Mouse (Mus musculus) hindbrain, embryonic 12.5 days (tissue): ENCODE data around the gene Ddx39. TPM values are rescaled to one million over a fixed set of nuclear protein-coding genes. Genes with fewer than 3 reads are reported as not detected.

Experiments
- ATAC-seq: fragments of 200-750 bp; cut with Nextera tagmentation; 2 replicates; pipeline ENCODE4 v1.8.0; 2017; ENCODE audit warnings: moderate TSS enrichment; ENCODE audit not compliant: low FRiP score
- H3K27ac ChIP-seq: fragments of 300-500 bp; sonication (generic); 2 replicates; pipeline ENCODE4 v1.5.1; 2016; ENCODE audit warnings: mild to moderate bottlenecking
- H3K27me3 ChIP-seq: fragments of 300-500 bp; sonication (generic); 2 replicates; pipeline ENCODE4 v1.6.1; 2016; ENCODE audit warnings: mild to moderate bottlenecking
- H3K36me3 ChIP-seq: fragments of 300-500 bp; sonication (generic); 2 replicates; pipeline ENCODE4 v1.6.1; 2016; ENCODE audit warnings: mild to moderate bottlenecking
- H3K4me1 ChIP-seq: fragments of 300-500 bp; sonication (generic); 2 replicates; pipeline ENCODE4 v1.6.1; 2016
- H3K4me2 ChIP-seq: fragments of 300-500 bp; sonication (generic); replicated peaks from 2 replicates; pipeline ENCODE4 v1.6.1; 2016; ENCODE audit warnings: mild to moderate bottlenecking
- H3K4me3 ChIP-seq: fragments of 300-500 bp; sonication (generic); 2 replicates; pipeline ENCODE4 v1.5.1; 2016; ENCODE audit warnings: mild to moderate bottlenecking
- H3K9ac ChIP-seq: fragments of 300-500 bp; sonication (generic); 2 replicates; pipeline ENCODE4 v1.6.1; 2016; ENCODE audit warnings: mild to moderate bottlenecking, moderate library complexity
- H3K9me3 ChIP-seq: fragments of 300-500 bp; sonication (generic); replicated peaks from 2 replicates; pipeline ENCODE4 v1.6.1; 2016; ENCODE audit warnings: mild to moderate bottlenecking
- WGBS: fragments of 180-500 bp; shearing (Covaris S2); methylation state at CpG from one replicate; pipeline ENCODE4 v1.1.7; 2016; 5-methylcytosine and 5-hydroxymethylcytosine counted together
- polyA plus RNA-seq: library from polyadenylated mRNA; unstranded; fragments of >200 nt; fragmentation: Nextera tagmentation; extraction: Ambion mirVana; gene quantifications from 2 replicates; pipeline ENCODE4 v1.2.1, GENCODE M21; 2016

Gene Ddx39
- polyA plus RNA-seq, 1 experiment from 2014 or later = 135 TPM

- 77% methylated on average over 2 of the region's 2 CpGs for WGBS
- Histone ChIP-seq H3K9ac (no peak overlapping the region), H3K9me3 (no peaks in the 10 kb centered on the region), H3K27me3 (peaks cover 4% of the 10 kb centered on the region; the same call in 1 of the 2 replicates), H3K27ac (no peak overlapping the region), H3K36me3 (no peaks in the 10 kb centered on the region), H3K4me3 (no peak overlapping the region), H3K4me1 (no peaks in the 10 kb centered on the region), H3K4me2 (no peak overlapping the region)
- no peak for ATAC-seq
These were observed 44.3 kb downstream of the Ddx39 start for GRCm38 (mm10) chr8:83759231-83759759.

- 97% methylated on average over 8 of the region's 8 CpGs for WGBS
- no peak for ATAC-seq
- Histone ChIP-seq H3K4me3 (no peak overlapping the region), H3K27me3 (peaks cover 4% of the 10 kb centered on the region; the same call in 1 of the 2 replicates), H3K9ac (no peak overlapping the region), H3K9me3 (no peaks in the 10 kb centered on the region), H3K4me2 (no peak overlapping the region), H3K27ac (no peak overlapping the region), H3K4me1 (no peaks in the 10 kb centered on the region), H3K36me3 (no peaks in the 10 kb centered on the region)
These were observed 49.1 kb downstream of the Ddx39 start for GRCm38 (mm10) chr8:83764116-83764515.

GRCm38 (mm10) chr8:83764717-83765116 is 49.7 kb downstream of the Ddx39 start:
- 80% methylated on average over 2 of the region's 2 CpGs for WGBS
- Histone ChIP-seq H3K36me3 (no peaks in the 10 kb centered on the region), H3K4me1 (no peaks in the 10 kb centered on the region), H3K9ac (no peak overlapping the region), H3K9me3 (no peaks in the 10 kb centered on the region), H3K4me3 (no peak overlapping the region), H3K4me2 (no peak overlapping the region), H3K27me3 (peaks cover 4% of the 10 kb centered on the region; the same call in 1 of the 2 replicates), H3K27ac (no peak overlapping the region)
- no peak for ATAC-seq

- Histone ChIP-seq H3K27me3 (peaks cover 4% of the 10 kb centered on the region; the same call in 1 of the 2 replicates), H3K27ac (no peak overlapping the region), H3K4me1 (no peaks in the 10 kb centered on the region), H3K36me3 (no peaks in the 10 kb centered on the region), H3K9ac (no peak overlapping the region), H3K4me3 (no peak overlapping the region), H3K4me2 (no peak overlapping the region), H3K9me3 (no peaks in the 10 kb centered on the region)
- no peak for ATAC-seq
These were observed 50.7 kb downstream of the Ddx39 start for GRCm38 (mm10) chr8:83765663-83766062.

- Histone ChIP-seq H3K4me3 (no peak overlapping the region), H3K4me2 (no peak overlapping the region), H3K9me3 (no peaks in the 10 kb centered on the region), H3K4me1 (0 out of 2 replicates have a peak, but pooled peaks cover 1% of the 10 kb centered on the region), H3K9ac (no peak overlapping the region), H3K36me3 (no peaks in the 10 kb centered on the region), H3K27ac (no peak overlapping the region), H3K27me3 (no peaks in the 10 kb centered on the region; the same call in 1 of the 2 replicates)
- 87% methylated on average over 4 of the region's 4 CpGs for WGBS
- no peak for ATAC-seq
These were observed 52.5 kb downstream of the Ddx39 start for GRCm38 (mm10) chr8:83767442-83767841.

- Histone ChIP-seq H3K4me2 (no peak overlapping the region), H3K27me3 (peaks cover 7% of the 10 kb centered on the region; the same call in 1 of the 2 replicates), H3K4me3 (no peak overlapping the region), H3K9me3 (no peaks in the 10 kb centered on the region), H3K36me3 (no peaks in the 10 kb centered on the region), H3K27ac (no peak overlapping the region), H3K9ac (no peak overlapping the region), H3K4me1 (peaks cover 6% of the 10 kb centered on the region)
- WGBS = 63% methylated on average over 5 of the region's 5 CpGs
- no peak for ATAC-seq
These were observed 53.5 kb downstream of the Ddx39 start for GRCm38 (mm10) chr8:83768526-83768925.

GRCm38 (mm10) chr8:83769720-83770119 is 54.7 kb downstream of the Ddx39 start:
- no peak overlapping the region for H3K4me2 ChIP-seq
- H3K27me3 ChIP-seq = peaks cover 7% of the 10 kb centered on the region; the same call in 1 of the 2 replicates
- H3K27ac ChIP-seq = no peak overlapping the region
- no peak for ATAC-seq
- H3K4me3 ChIP-seq = no peak overlapping the region
- H3K36me3 ChIP-seq = no peaks in the 10 kb centered on the region
- no peaks in the 10 kb centered on the region for H3K9me3 ChIP-seq
- H3K4me1 ChIP-seq = peaks cover 6% of the 10 kb centered on the region
- 71% methylated on average over 7 of the region's 7 CpGs for WGBS
- H3K9ac ChIP-seq = no peak overlapping the region

GRCm38 (mm10) chr8:83770669-83771068 is 55.7 kb downstream of the Ddx39 start:
- Histone ChIP-seq H3K9me3 (no peaks in the 10 kb centered on the region), H3K9ac (no peak overlapping the region), H3K27ac (no peak overlapping the region), H3K27me3 (peaks cover 15% of the 10 kb centered on the region), H3K4me3 (no peak overlapping the region), H3K36me3 (no peaks in the 10 kb centered on the region), H3K4me2 (no peak overlapping the region), H3K4me1 (peaks cover 6% of the 10 kb centered on the region)
- no peak for ATAC-seq
- WGBS = 89% methylated on average over 2 of the region's 2 CpGs

- Histone ChIP-seq H3K4me2 (no peak overlapping the region), H3K27ac (no peak overlapping the region), H3K9ac (no peak overlapping the region), H3K36me3 (no peaks in the 10 kb centered on the region), H3K9me3 (no peaks in the 10 kb centered on the region), H3K27me3 (peaks cover 15% of the 10 kb centered on the region), H3K4me1 (peaks cover 6% of the 10 kb centered on the region), H3K4me3 (no peak overlapping the region)
- WGBS = 59% methylated on average over 4 of the region's 4 CpGs
- ATAC-seq = no peak
These were observed 56.8 kb downstream of the Ddx39 start for GRCm38 (mm10) chr8:83771791-83772190.

GRCm38 (mm10) chr8:83772701-83773451 is 57.9 kb downstream of the Ddx39 start:
- peak overlapping the region; percentile 32; the same call in 1 of the 2 replicates for H3K9ac ChIP-seq
- H3K4me2 ChIP-seq = peak overlapping the region; percentile 70
- no peak overlapping the region for H3K27ac ChIP-seq
- no peaks in the 10 kb centered on the region for H3K36me3 ChIP-seq
- H3K4me1 ChIP-seq = peaks cover 6% of the 10 kb centered on the region
- peak; percentile 68 for ATAC-seq
- H3K4me3 ChIP-seq = peak overlapping the region; percentile 36
- no peaks in the 10 kb centered on the region for H3K9me3 ChIP-seq
- whole genome bisulfite sequencing = 5% methylated on average over 25 of the region's 25 CpGs
- peaks cover 15% of the 10 kb centered on the region for H3K27me3 ChIP-seq

- H3K4me3 ChIP-seq = peak overlapping the region; percentile 36; the same call in 1 of the 2 replicates
- no peak overlapping the region for H3K9ac ChIP-seq
- H3K4me1 ChIP-seq = peaks cover 6% of the 10 kb centered on the region
- H3K9me3 ChIP-seq = no peaks in the 10 kb centered on the region
- WGBS = 51% methylated on average over 6 of the region's 6 CpGs
- ATAC-seq = no peak
- no peaks in the 10 kb centered on the region for H3K36me3 ChIP-seq
- no peak overlapping the region for H3K27ac ChIP-seq
- peak overlapping the region; percentile 70 for H3K4me2 ChIP-seq
- H3K27me3 ChIP-seq = peaks cover 15% of the 10 kb centered on the region
These were observed 58.5 kb downstream of the Ddx39 start for GRCm38 (mm10) chr8:83773452-83773846.

- peaks cover 15% of the 10 kb centered on the region for H3K27me3 ChIP-seq
- ATAC-seq = no peak
- H3K4me1 ChIP-seq = peaks cover 6% of the 10 kb centered on the region
- no peak overlapping the region for H3K27ac ChIP-seq
- no peak overlapping the region for H3K4me3 ChIP-seq
- 89% methylated on average over 2 of the region's 2 CpGs for WGBS
- no peak overlapping the region for H3K4me2 ChIP-seq
- no peaks in the 10 kb centered on the region for H3K9me3 ChIP-seq
- H3K36me3 ChIP-seq = no peaks in the 10 kb centered on the region
- no peak overlapping the region for H3K9ac ChIP-seq
These were observed 59.2 kb downstream of the Ddx39 start for GRCm38 (mm10) chr8:83774221-83774620.
